29 mouse cellular contexts compared by ENCODE assay signal in genomic region chr1:186126313-186126862, GRCm38 (mm10).
"Had no signal": no experiment of that assay in that cellular context is flagged by ENCODE, and none has a peak within 500 bp of the region (broad histone marks: within the 10 kb centered on the region; RNA-seq: fewer than 3 reads in every experiment).

No protein-coding gene starts in this region.

- H3K4me1 ChIP-seq: embryonic facial prominence, embryonic 15.5 days; forebrain, embryonic 13.5 days; forebrain, embryonic 15.5 days had no signal

- H3K4me3 ChIP-seq: embryonic facial prominence, embryonic 12.5 days; embryonic facial prominence, embryonic 13.5 days; embryonic facial prominence, embryonic 15.5 days; erythroblast, embryonic 14.5 days; forebrain, embryonic 10.5 days; forebrain, embryonic 12.5 days; forebrain, embryonic 13.5 days; forebrain, embryonic 15.5 days; gastrocnemius, adult 2 months; heart, adult 2 months had no signal

- H3K4me2 ChIP-seq: embryonic facial prominence, embryonic 12.5 days; embryonic facial prominence, embryonic 13.5 days; embryonic facial prominence, embryonic 15.5 days; forebrain, embryonic 12.5 days; forebrain, embryonic 13.5 days; forebrain, embryonic 15.5 days had no signal

- H3K9me3 ChIP-seq: embryonic facial prominence, embryonic 12.5 days; embryonic facial prominence, embryonic 13.5 days; embryonic facial prominence, embryonic 15.5 days; forebrain, embryonic 10.5 days; forebrain, embryonic 12.5 days; forebrain, embryonic 13.5 days; forebrain, embryonic 15.5 days had no signal

- H3K9ac ChIP-seq: embryonic facial prominence, embryonic 12.5 days; embryonic facial prominence, embryonic 13.5 days; embryonic facial prominence, embryonic 15.5 days; forebrain, embryonic 12.5 days; forebrain, embryonic 13.5 days; forebrain, embryonic 15.5 days; forebrain, postnatal 0 days had no signal

- H3K36me3 ChIP-seq: embryonic facial prominence, embryonic 12.5 days; embryonic facial prominence, embryonic 13.5 days; embryonic facial prominence, embryonic 15.5 days; forebrain, embryonic 10.5 days; forebrain, embryonic 12.5 days; forebrain, embryonic 15.5 days had no signal

- H3K27ac ChIP-seq: embryonic facial prominence, embryonic 13.5 days; embryonic facial prominence, embryonic 15.5 days; forebrain, embryonic 10.5 days; forebrain, embryonic 12.5 days; forebrain, embryonic 13.5 days; forebrain, embryonic 15.5 days; gastrocnemius, adult 2 months; heart, adult 2 months had no signal

- H3K27me3 ChIP-seq: embryonic facial prominence, embryonic 12.5 days; embryonic facial prominence, embryonic 13.5 days; embryonic facial prominence, embryonic 15.5 days; forebrain, embryonic 12.5 days; forebrain, embryonic 13.5 days had no signal

- DNase-seq: cerebellum, adult 18-20 months; cerebellum, adult 2 months; cerebellum, adult 8-10 months; cerebellum, adult 9-10 months; cerebellum, adult 9-11 months; cerebellum, postnatal 10 days; cerebellum, postnatal 14 days; cerebellum, postnatal 25 days; cerebellum, postnatal 36 days; embryo, embryonic 11 days; forebrain, postnatal 0 days; gastrocnemius, adult 2 months; gastrocnemius, postnatal 10 days; gastrocnemius, postnatal 14 days; gastrocnemius, postnatal 25 days; gastrocnemius, postnatal 36 days; heart, adult 11 months; heart, adult 18-20 months; heart, adult 2 months had no signal

- ATAC-seq: forebrain, embryonic 13.5 days; forebrain, embryonic 14.5 days; forebrain, embryonic 15.5 days; forebrain, embryonic 16.5 days; forebrain, postnatal 0 days had no signal
